Mouse (Mus musculus): Measurements from ENCODE around the gene Negr1.

Negr1 gene

DNA sequence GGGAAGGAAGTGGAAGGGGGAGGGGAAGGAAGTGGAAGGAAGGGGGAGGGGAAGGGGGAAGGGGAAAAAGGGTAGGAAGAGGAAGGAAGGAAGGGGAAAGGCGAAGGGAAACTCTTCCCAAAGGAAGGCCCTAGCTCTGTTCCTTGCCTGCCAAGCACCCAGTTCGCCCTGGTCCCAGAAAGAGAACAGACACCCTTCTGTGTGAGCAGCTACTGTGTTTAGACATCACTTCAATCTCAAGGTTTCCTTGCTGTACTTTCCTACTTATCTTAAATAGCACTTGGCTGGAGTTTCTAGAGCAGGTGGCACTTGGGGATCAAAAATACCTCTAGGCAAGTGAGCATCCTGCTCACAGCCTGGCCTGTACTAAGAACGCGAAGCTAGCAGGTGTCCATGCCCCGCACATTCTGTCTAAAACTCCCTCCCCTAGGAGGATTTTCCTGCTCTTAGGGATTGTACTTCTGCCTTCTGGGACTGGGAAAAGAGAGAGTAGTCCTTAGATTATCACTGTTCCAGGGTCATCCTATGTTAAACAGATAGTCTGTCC lies 128.5 kb downstream of the Negr1 start:
- no peak for DNase-seq (ENCODE audit: low read depth, low spot score)

DNA sequence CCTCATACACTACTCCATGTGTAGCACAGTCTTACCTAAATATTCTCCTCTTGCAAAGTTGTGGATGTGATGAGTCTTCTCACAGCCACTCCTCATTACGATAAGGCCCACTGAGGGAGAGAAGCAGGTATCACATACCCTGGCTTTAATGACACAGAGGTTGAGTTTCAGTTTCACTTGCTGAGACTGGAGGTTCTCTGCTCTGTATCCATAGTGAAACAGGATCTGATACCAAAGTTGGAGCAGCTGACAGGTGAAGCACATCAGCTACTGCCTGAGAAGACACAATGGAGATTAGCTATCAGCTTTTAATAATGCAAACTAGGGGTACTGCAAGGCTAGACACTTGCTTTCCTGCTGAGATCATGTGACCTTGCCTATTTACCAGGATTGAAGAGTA lies 137.1 kb downstream of the Negr1 start:
- no peak for DNase-seq (ENCODE audit: low read depth, low spot score)

DNA sequence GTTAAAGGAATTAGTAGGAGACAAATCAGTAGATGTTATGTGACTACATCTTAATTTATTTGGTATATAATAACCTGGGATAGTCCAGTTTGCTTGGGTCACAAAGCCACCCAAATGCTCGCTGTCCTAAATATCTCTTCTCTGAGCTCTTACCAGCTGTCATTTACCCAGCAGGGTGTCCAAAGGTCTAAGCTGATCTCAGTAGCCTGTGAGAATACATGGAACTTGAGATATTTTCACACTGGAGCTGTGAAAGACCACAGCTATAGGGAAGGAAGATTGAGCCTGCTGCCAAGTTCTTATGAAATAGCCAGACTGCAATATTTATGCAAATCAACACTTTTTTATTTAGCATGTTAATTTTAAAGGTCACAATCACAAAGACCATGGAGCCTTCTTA lies 141.6 kb downstream of the Negr1 start:
- no peak for DNase-seq (ENCODE audit: low read depth, low spot score)

DNA sequence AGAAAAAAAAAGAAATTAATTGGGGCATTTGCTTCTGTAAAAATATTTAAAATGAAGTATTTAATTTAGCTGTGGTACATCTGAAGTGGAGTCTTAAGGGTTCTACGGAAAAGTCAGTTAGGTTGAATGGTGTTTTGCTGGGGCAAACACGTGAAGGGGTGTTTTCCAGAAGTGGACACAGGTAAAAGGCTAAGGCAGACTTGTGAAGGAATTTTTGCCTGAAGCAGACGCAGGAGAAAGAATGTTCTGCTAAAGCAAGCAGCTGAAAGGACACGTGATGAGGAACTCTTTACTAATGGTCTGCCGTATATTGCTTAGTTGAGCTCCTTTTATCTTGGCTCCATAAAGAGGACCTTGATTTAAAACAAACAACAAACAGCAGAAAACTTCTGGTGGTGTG lies 148.6 kb downstream of the Negr1 start:
- no peak for DNase-seq (ENCODE audit: low read depth, low spot score)

DNA sequence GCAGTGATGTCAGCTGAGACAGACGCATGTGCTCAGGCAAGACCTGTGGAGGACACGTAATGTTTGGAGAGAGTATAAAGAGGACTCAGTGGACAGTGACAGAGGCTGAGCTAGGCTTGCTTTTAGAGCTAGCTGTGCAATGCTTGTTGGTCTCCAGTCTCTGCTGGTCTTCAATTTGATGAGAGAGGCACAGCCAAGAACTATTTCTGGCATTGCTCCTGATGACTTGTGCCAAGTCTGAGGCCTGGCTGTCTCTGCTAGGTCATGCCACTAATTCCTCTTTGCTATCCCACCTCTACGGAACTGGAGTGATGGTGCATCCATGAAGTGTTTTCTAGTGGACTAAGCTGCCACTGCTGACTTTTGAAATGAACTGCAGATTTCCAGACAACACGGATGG lies 149.1 kb downstream of the Negr1 start:
- DNase-seq (ENCODE audit: low read depth, low spot score): no peak

DNA sequence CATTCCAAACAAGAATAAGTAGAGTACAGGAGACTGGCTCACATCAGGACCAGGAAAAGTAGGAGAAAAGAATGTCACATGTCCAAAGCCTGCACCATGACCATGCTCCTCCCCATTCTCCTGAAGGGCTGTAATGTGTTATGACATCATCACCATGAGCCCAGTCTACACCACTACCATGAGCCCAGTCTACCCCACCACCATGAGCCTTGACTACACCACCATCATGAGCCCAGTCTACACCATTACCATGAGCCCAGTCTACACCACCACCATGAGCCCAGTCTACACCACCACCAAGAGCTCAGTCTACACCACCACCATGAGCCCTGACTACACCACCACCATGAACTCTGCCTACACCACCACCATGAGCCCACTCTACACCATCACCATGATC lies 174.7 kb downstream of the Negr1 start:
- DNase-seq (ENCODE audit: low read depth, low spot score): no peak

DNA sequence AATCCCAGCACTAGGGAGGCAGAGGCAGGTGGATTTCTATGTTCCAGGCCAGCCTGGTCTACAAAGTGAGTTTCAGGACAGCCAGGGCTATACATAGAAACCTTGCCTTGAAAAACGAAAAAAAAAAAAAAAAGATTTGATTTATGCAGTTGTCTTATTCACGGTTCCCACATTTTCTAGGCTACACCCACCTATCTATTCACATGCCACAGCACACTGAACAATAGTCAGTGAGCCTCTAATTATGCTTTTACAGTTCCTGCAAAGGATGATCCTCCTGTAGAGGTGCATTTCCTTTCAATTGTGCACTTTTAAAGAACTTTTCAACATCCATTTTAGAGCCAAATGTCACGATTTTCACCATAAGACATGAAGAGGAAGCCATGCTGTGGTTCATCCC lies 177.9 kb downstream of the Negr1 start:
- no peak for DNase-seq (ENCODE audit: low read depth, low spot score)

DNA sequence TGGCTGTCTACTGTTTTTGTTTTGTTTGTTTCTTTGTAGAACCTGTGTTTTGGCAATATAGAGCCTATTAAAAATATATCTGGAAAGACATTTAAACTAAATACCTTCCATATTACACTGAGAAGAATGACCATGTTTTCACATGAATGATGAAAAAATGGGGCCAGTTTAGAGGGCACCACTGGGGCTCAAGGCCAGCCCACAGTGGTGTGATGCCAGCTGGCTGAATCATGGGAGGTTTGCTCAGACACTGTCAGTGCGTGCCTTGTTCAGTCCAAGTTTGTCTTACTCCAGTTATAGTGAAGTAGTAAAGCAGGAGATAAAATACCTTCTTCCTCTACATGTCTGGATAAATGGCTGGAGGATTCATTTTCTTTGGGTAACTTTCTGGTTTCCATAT lies 181.7 kb downstream of the Negr1 start:
- no peak for DNase-seq (ENCODE audit: low read depth, low spot score)

DNA sequence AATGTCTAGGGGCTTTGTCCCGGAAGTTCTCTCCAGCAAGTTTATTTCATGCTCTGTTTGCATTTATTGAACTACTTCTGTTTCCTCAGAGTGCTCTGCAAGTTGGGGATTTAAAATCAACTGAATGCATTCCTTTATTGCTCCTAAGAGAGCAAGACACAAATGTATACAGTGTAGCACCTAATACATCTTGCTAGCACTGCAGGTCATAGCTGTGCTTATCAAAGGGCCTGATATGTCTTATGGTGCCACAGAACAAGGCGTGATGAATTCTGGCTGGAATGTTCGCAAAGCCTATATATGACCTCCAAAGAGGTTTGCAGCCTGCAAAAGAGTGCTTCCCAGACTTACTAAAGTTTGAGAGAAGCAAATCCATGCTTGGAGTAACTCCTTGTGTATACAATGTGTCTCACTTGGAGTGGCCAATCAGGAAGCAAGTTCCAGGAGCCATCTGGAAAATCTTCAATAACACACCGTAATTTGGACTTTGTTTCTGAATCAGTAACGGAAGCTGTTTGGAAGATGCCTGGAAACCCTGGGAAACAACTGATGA lies 183.7 kb downstream of the Negr1 start:
- no peak for DNase-seq (ENCODE audit: low read depth, low spot score)

DNA sequence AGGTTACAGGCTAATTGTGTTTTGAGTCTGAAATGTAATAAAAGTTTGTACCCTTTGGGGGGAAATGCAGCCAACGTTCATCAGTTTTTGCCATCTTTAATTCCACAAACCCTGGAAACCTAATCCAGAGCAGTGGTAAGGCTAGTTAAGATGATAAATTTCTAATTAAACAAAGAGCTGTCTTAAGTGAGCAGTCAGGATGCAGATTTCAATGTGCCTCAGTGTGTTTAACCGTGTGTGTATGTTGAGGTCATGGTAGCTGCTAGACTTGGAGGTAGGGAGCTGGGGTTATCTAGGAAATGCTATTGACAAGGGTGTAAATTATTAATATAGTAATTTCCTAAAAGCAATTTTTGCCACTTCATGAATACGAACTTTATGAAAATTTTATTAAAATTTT lies 185.9 kb downstream of the Negr1 start:
- DNase-seq (ENCODE audit: low read depth, low spot score): no peak

DNA sequence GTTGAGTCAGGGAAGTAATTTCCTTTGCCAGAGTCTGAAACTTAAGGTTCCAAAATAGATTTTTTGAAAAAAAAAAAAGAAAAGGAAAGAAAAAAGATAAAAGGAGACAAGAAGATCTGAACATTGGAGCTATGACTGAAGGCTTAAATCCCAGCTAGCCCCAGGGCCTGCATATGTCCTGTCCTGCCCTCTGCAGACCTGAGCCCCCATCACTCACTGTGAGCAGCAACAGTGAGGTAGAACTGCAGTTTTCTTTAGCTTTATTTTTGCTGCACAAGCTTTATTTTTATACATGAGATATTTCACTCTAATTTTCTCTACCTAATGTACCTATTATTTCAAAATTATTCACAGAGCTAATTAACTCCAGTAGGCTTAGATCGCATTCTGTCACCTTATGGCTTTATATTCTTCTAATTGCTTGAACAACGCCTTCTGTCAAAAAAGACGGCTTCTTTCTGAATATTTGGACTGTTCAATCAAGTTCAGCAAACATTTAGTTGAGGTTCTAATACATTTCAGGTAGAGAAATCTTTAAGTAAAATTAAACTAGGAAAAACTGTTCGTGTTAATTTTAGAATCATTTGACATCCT lies 192.3 kb downstream of the Negr1 start:
- DNase-seq (ENCODE audit: low read depth, low spot score): no peak

DNA sequence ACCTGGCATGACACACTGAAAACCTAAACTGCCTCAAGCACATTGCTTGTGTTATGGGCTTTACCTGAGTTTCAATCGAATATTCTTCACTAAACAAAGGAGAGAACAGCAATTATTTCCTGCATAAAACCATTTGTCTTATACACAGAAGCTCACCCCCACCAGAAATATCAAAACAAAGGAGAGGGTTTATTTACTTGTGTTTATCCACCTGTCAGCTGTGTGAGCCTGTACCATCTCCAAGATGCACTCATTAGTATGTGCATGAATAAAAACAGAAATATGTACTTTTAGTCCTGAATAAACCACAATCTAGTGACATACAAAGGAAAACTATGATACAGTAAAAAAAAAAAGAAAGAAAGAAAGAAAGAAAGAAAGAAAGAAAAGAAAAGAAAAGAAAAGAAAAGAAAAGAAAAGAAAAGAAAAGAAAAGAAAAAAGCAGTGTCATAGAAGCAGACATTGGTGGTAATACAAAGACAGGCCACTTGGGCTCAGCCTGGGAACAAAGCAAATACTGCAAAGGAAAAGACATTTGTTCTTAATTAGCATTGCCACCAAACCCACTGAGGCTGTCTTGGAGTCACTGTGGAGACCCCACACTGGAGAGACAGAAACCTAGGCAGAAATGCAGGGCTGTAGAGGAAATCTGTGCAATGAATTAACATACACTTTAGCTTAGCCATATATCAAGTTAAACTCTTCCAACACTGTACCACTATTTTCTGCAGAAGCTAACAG lies 193.4 kb downstream of the Negr1 start:
- peak; percentile 19 for DNase-seq (ENCODE audit: low read depth, low spot score)

DNA sequence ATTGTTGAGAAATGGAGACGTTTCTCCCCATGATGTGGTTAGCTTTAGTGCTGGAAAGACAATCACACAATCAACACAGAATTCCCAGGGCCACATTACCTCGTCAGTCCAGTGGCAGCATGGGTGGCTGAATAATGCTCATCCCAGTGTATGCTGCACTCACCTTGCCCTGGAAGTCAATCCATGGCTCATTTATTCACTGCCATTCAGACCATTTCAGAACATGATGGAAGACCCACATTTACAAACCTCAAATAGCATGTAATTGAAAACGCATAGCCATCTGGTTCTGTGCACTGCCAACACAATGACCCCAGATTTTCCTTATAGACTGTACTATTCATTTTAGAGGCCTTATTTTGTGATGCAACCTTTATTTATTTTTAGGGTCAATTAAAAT lies 203.4 kb downstream of the Negr1 start:
- no peak for DNase-seq (ENCODE audit: low read depth, low spot score)

DNA sequence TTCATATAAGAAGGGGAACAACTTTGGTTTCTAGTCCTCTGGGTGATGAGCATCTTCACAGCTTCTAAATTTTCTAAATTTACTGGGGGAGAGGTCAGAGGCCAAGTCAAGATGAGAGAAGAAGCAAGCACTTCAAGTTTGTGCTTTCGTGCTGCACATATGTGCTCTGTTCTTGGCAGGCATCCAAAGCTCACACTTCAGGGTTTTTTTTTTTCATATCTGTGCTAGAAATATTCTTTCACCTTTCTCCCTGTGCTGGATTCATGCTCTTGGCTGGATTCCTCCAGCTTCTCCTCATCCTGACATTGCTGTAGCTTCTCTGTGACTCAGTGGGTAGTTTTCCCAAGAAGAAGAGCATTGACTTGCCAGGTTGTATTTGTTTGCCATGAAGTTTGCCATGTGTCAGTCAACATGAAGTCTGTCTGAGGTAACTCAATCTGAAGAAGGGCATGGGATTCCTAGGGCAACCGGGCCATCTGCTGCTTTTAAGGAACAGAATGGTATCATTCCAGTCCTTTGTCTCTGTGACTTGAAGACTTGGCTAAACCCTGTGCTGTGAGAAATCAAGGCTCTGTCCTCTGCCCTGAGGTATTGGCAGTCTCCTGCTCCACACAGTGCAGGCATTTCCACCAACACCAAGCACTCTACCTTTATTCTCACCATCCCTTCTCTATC lies 204.7 kb downstream of the Negr1 start:
- no peak for DNase-seq (ENCODE audit: low read depth, low spot score)

DNA sequence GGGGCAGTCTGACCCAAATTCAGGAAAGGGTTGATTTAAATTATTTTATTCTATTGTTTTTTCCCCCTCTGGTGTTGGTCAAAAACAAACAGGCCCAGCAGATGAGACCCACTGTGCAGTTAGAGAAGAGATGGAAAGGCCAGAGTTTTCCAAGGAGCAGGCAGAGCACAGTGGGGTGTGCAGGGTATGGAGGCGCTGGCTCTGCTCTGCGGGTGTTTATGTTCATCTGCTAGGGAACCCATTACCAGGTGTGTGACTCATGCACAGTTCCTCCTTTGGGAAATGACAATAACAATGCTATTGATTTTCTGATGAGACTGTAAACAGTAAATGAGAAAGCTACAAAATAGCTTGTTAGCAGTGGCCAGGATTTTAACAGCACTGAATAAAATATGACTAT lies 210.0 kb downstream of the Negr1 start:
- no peak for DNase-seq (ENCODE audit: low read depth, low spot score)

DNA sequence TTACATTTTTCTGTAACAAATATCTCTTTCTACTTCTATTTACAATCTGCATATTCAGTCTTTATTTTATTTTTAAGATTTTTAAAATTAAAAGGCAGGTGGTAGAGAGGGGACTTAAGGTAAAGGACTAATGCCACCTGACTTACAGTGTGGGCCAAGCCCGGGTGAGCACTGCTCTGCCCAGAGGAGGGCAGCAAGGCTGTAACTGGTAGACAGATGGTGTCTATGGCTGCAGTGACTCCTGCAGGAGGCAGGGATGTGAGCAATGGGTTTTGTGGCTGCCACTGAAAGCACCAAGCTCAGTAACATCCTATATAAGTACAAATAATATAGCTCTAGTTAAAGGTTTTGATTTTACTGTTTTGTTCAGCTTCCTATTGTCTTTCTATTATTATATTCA lies 210.5 kb downstream of the Negr1 start:
- no peak for DNase-seq (ENCODE audit: low read depth, low spot score)

DNA sequence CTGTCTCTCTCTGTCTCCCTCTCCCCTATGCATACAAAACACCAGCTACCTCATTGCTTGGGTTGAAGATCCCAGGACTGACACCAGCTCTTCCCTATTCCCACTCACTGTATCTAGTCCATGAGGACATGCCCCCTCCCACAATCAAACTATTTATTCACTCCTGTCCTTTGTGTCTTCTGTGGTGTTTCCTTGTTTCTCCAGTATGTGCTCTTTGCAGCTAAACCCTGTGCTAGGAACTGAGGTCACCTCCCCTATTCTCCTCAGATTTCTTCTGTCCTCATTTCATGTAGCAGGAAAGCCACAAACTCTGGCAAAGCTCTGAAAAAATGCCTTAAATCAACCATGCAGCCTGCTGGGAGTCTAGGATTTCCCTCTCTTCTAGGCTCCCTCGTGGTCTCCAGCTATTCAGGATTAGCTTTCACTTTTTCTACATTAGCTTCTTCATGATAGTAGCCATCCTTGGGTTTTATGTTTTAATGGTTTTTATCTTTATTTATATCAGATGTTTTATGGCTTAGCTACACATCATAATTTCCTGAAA lies 222.8 kb downstream of the Negr1 start:
- DNase-seq (ENCODE audit: low read depth, low spot score): no peak

DNA sequence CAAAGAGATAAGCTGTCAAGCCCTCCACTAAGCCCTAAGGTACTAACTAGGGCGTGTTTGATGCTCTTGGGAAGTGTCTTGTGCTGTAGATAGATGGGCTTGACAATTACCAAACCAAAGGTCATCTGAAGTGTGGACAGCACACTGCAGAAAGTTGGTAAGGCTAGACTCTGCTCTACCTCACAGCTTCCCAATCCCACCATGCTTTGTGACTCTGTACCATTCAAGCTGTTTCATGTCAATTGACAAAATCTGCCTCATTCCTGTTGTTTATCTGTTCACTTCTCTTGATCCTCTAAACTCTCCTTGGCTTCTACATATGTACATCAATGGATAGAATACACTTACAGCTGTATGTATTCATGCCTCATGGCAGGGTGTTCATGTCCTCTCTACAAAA lies 224.8 kb downstream of the Negr1 start:
- no peak for DNase-seq (ENCODE audit: low read depth, low spot score)

DNA sequence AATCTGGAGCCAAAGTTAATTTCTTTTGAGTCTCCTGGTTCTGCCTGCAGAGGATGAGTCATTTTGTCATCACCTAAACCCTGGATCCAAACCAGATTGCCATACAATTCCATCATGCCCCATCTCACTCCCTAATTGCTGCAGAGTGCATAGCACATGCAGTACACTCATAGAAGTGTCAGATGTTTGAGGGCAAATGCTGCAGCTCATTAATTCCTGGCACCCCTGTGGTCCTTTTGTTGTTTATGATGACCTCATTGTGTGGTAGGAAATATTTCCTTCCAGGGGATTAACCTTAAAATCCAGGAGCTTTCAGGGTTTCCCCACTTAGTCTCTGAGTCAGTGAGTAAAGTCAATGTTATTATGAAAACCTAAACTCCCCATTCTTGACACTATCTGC lies 229.6 kb downstream of the Negr1 start:
- DNase-seq (ENCODE audit: low read depth, low spot score): no peak

DNA sequence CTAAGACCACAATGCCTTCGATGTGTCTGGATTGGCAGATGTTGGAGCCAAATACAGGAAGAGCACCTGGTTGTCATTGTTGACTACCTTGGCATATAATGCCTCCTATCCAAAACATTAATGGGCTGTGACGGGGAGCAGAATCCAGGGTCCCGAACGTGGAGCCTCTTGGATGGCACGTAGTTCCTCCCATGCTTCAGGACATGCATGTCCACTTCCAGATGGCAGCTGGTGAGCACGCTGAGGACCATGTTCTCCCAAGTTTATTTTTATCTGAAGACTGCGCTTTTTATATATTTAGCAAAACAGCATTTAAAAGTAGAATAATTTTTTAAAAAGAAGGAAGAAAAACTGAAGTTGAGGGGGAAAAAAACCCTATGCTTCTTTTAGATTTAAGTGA lies 231.1 kb downstream of the Negr1 start:
- DNase-seq (ENCODE audit: low read depth, low spot score): no peak

DNA sequence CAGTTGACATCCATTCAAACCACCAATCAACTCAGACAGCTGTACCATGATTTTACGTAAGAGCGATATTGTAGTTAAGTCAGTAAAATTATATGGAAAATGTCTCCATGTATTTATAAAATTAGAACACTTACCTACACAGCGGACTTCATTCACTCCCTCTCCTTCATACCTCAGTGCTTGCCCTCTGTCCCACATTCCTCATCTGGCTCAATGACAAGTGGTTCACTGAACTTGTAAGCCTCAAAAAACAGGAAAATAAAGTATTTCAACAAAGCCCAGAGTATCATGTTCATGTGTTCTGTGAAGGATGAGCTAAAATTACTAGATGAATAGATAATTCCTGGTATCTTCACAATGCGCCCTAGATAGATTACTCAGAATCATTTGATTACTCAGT lies 232.5 kb downstream of the Negr1 start:
- DNase-seq (ENCODE audit: low read depth, low spot score): no peak

DNA sequence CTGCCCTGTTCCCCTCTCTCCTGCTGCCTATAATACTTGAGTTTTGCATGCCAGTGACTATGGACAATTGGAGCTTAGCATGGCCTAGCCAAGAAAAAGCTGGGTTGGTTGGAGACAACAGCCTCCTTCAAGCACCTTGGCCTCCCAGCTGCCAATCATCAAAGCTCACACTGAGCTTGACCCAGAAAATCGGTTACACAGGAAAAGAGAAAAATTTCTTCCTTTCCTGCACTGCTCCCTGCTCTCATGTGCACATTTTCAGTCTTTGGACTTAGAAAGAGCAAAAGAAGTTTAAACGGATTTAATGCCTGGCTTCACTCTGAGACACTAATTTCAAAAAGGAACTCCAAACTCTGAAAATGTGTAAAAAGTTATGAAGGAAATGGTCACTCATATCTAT lies 233.0 kb downstream of the Negr1 start:
- DNase-seq (ENCODE audit: low read depth, low spot score): no peak

Data from mesoderm, embryonic 11.5 days (tissue).